Mouse (Mus musculus) right cerebral cortex, postnatal 25 days (tissue): ENCODE data around the gene Mtmr11.

ENCODE experiments used
- DNase-seq: peaks from one replicate; pipeline ENCODE4 v3.0.0; 2022

Mtmr11 gene

DNA sequence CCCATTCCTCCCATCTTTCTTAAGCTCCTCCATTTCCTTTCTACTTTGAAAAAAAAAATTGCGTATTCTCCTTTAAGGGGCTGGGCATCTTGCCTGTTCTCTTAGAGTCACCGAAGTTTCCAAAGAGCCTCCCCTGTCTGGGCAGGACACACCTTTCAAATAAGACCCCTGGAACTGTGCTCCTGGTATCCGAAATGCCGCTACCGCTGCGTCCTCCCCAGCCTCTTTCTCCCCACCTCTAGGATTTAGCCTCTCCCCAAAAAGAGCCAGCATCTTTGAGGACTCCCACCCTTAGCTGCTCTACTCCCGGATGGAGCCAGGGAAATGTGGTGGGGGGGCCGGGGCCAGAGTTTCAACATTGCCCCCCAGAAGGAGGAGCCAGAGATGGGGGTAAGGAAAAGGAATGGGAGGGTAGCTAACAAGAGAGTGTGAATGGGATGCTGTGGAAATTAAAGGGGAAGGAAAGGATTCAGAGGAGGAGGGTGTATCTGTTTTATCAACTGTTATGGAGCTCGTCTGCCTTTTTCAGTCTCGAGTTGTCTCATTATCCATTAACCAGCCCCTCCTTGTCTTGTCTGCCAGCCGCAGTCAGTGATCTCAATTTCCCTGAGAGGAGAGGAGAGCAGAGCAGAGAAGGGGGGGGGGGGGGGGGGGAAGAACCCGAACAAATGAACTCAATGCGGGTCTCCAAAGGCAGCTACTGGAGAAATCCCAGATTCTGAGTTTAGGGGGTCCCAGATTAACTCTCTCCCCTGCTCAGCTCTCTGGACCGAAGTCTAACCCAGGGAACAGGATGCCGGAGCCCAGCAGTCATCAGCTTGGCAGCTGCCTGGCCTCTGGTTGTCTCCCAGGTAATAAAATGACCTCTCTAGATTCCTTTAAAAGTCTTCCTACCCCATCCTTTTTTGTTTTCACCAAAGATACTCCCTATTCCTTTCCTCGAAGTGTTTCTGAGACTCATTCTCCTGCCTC lies at the start of gene Mtmr11:
Gene Mtmr11, plus strand, starts transcription at position 136 of the 972 bp plus-strand sequence.
- no peak for DNase-seq

DNA sequence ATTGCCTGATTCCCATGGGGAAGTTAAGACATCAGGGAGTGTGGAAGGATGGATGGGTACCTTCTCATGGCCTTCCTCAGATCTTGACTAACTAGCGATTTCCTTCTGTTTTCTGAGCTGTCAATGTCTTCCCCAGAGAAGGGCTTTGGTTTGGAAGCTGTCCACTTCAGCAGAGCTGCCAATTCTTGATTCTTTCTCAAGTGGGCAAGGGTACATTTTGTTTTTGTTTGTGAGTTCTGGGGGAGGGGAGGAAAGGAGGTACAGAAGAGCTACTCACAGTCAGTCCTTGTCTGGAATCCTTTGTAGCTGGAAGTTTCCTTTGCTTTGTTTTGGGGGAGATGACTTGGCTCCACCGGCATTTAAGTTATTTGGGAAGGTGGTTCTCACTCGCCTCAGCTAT lies 48.6 kb upstream of the Mtmr11 start:
- no peak for DNase-seq

DNA sequence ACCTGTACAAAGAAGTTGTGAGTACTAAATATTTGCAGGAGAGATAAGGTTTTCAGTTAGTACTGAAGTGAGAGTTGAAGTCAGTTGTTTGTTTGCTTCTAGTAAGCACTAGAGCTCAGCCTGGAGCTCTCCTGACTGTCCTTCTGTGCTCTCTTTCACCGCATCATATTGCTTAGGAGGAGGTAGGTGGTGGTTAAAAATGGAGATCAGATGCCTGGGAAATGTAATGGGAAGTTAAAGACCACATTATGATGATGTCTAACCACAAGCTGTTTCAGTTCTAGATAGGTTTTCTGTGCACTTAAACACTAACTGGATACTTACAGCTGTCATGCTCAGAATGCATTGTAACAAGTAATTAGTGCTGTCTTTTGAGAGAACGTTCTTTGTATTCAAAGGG lies 43.7 kb upstream of the Mtmr11 start:
- no peak for DNase-seq

DNA sequence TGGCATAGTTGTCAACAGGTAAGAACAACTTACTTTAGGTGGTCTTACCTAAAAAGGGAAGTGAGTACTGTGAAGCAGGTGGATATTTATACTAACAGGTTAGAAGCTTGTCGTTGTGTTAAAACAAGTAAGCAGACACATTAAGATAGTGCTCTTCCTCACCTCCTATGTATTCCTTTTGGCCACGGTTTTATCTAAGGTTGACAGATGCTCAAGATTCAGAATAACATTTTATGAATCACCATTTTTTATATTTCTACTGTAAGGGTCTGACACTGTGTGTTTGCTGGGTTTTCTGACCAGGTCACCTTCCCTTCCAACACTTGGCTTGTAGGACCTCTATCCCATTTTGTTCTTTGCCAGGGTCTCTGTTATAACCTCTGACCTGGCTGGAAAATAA lies 43.1 kb upstream of the Mtmr11 start:
- no peak for DNase-seq

DNA sequence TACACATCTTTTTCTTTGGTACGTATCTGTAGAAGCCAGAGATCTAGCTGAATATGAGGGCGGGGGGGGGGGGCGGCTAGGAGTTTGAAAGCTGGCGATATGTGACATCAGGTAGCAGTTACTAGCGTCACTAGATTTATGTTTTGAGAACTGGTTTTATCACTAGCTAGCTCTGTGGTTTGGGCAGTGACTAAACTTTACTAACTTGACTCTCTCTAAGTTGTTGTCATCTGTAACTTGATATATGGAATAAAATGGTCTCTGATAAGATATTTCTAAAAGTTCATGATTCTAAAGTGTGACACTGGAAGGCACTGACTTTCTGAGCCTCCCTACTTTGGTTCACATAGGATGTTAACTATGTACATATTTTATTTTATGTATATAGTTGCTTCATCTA lies 37.6 kb upstream of the Mtmr11 start:
- DNase-seq = no peak

DNA sequence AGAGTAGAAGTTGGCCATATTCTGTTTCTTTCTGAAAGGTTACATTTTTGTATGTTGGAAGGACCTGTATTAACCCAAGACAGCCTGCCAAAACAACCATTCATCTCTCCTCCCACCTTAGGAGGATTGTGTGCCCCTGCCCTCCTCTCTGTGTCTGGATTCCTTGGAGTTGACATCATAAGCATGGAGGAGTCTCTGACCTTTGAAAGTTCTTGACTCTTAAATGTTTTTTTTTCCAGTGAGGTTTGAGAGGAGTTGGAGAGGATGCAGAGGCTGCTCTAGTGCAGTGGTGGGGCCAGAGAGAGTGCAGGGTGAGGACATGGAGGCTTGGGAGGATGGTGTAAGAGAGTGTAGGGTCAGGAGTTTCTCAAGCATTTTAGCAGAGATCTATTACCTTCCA lies 33.7 kb upstream of the Mtmr11 start:
- no peak for DNase-seq

DNA sequence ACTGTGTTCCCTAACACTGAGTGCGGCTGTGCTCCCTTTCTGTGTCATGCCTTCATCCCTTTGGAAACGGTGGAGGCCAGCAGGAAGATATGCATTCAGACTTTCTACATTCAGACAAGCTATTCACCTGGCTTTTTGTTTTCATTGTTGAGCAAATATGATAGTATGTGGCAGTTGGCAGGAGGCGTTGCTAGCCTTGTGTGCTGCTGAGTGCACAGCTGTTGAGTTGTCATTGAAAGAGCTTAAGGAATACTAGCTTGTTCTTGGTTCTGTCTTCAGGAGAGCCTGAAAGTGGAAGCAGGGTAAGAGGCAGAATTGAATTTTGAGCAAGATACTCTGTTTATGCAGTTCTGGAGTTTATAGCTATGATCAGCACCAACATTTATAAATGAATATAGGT lies 29.3 kb upstream of the Mtmr11 start:
- no peak for DNase-seq

DNA sequence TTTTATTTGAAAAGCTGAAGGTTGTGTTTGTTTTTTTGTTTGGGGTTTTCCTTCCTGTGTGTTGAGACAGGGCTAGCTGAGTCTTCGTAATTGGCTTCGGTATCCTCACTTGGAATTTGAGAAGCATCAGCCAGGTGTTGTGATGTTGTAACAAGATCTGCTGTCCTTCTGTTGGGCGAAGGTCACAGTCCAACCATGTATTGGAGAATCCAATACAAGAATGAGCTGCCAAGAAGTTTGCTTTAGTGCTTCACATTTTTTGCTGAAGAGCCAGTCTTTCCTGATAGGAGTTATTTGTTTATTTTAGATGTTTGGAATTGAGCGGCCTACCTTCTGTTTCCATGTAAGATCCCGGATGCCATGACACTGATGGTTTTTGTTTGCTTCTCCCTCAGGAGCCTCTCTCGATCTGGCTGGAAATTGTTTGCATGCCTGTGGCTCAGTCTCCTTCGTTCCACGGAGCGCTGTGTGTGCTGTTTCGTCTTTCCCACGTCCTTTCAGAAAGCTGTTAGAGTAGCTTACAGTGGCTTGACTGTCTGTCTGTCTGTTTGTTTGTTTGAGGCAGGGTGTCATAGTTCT lies 28.4 kb upstream of the Mtmr11 start:
- DNase-seq = no peak

DNA sequence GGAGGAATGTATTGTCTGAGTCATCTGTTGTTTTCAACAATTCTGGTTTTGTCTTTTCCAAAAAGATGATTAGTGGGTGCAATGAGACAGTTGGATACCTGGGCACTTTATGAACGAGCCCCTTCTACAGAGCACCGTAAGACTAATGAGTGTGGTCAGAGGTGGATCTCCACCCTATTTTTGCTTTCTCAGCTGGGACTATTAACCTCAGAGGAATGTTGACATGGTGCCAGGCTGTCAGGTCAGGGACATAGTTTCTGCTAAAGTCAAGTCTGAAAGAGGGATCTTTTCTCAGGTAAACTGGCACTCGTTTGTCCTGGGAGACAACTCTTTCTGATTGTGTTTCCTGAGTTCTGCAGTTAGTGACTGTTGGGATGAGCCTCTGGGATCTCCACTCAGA lies 26.8 kb upstream of the Mtmr11 start:
- no peak for DNase-seq

DNA sequence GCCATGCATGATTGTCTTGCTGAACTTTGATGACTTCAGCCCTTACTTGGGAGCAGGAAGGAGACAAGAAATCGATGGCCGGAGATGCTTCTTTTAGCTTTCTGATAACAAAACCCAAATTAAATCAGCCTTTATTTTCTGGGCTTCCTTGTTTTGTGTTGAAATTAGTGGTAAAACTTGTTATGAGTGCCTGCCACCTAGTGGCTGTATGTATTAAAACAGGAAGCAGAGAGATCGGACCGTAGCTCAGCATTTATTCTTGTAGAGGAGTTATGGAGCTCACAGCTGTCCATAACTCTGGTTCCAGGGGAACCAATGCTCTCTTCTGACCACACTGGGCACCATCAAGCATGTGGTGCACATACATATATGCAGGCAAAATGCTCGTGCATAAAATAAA lies 13.9 kb upstream of the Mtmr11 start:
- peak; percentile 41 for DNase-seq

DNA sequence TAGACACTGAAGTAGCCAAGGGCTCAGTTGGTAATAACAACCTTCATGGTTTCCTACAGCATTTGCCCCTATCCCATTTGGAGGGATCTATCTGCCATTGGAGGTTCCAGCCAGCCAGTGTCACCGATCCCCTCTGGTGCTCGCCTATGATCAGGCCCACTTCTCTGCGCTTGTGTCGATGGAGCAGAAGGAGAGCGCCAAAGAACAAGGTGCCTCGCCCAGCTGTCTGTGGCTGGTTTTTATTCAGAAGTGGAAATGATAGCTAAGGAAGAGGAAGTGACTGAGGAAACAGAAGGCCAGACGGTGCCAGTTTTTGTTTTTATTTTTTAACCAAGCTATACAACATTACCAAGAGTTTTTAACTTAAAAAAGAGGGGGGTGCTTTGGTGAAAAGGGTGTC lies 10.0 kb upstream of the Mtmr11 start:
- DNase-seq = no peak

DNA sequence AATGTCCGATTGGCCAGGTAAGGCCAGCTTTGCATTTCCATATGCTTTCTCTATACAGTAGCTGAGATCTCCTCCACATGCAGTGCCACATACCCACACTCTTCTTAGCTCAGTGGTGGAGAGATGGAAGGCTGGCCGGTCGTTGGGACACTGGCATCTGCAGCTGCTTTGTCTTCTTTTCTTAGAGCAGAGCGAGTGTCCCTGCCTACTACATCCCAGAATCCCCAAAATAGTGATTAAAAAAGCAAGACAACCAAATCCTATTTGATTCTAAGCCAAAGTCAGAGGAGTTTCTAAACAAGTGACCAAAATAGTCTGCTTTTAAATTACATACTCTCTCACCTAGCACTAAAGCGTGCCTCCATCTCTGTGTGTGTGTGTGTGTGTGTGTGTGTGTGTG lies 9.2 kb upstream of the Mtmr11 start:
- DNase-seq = no peak

DNA sequence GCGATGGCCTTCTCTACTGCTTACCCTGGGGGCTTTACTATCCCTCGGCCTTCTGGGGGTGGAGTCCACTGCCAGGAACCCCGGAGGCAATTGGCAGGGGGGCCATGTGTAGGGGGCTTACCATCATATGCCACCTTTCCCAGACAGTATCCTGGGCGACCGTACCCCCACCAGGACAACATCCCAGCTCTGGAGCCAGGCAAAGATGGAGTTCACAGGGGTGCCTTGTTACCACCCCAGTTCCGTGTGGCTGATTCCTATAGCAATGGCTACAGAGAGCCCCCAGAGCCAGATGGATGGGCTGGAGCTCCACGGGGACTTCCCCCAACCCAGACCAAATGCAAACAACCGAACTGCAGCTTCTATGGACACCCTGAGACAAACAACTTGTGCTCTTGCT lies 6.3 kb upstream of the Mtmr11 start:
- DNase-seq = no peak

DNA sequence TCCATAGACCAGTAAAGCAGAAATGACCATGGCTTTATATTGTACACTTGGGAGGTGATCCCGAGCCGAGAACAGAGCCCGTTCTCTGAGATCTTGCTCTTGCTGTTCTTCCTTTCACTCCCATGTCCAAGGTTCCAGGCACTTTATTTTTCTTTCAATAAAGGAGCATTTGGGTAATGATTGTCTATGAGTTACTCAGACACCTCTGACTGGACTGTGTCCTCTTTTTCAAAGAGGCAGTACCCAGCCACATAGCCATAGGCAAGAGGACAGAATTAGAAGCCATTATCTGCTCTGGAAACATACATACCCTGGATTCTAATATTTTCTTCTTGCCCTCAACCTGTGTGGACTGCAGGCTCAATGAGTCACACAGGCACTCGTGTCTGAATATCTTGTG lies 2.0 kb upstream of the Mtmr11 start:
- no peak for DNase-seq

DNA sequence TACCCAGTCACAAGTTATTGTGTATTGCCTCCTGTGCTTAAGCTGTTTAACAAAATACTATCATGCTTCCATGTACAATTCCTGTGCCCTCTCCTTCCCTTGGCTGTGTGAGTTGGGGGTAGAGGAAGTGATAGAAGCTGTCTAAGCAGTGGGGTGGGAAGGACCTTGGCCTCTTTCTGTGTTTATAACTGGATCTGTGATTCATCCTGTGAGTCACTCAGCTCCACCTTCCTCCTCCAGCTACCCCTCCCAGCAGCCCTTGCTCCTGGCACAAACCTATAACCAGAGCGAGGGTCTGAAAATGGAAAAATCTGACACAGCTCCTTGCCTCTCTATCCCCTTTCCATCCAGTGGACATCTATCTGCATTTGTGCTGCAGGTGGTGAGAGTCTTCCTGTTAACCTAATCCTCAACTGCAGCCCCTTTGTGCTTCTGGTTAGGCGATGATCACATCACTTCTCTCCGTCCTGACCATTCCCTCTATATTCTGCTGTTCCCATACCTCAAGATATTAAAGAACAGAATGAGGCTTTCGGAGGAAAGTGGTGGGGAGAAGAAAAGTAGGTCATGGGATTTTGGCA lies 1.5 kb upstream of the Mtmr11 start:
- peak; percentile 59 for DNase-seq

DNA sequence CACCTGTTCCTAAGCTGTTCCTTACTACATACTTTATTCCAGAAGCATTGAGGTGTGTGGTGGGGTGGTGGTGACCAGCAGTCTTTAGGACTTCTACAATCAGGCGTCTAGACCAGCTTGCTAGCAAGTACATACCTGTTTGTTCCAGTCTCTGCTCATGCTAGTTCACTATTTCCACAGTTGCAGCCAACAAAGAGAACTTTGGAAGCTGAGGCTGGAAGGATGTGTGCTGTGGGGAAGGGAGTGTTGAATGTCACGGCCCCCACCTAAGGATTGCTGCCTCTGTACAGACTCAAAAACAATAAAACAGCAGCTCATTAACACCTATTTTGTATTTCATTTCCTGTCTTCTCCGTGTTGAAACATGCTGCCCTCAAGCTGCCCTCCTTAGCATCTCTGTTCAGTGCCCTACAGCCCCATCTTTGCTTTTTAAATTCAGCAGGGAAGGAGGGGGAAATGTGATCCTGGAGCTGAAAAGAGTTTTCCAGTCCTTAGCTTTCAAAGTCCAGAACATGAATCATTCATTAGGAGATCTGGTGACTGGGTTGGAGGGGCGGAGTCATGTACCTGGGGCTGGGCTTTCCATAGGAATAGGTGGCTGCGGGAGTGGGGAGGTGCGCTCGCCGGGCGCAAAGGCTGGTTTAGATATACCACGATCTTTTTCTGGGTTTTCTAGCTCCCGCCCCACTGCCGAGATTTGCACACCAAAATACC lies 844 bp upstream of the Mtmr11 start:
- peak; percentile 60 for DNase-seq

DNA sequence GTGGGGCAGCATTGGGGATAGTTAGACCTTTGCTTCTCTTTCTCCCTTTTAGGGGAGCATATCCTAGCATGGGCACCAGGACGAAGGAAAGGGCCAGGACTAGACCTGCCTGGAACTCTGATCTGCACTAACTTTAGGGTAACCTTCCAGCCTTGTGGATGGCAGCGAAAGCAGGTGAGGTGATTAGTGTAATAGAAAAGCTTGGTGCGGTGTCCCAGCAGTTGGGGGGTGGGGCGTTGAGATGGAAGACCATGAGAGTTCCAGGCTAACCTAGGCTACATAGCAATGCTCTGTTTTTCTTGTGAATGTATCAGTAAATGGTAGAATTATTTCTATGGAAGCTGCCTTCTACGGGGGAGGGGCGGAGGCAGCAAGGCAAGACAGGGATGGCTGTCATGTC lies 1.2 kb downstream of the Mtmr11 start:
- DNase-seq = no peak

DNA sequence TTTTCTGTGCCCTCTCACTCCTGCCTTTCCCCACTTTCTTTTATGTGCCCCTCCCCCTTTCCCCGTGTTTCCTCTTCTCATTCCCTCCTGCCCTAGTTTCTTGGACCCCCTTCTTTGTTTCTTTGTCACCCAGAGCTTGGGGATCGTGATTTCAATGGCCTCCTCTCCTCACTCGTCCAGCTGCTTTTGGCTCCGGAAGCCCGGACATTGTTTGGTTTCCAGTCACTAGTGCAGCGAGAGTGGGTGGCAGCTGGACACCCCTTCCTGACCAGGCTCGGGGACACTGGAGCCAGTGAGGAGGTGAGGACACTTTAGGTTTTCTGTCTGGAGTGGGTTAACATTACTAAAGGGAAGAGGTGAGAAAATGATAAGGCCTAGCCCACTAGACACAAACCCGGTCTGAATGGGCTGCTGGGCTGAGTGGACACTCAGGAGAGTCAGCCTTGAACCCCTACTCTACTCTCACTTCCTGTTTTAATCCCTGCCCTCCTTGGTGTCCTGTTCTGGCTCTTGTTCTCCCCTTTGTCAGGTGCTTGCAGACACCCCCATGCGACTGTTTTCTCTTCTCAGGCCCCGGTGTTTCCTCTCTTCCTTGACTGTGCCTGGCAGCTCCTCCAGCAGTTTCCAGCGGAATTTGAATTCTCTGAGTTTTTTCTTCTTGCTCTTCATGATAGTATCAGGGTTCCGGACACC lies 6.8 kb downstream of the Mtmr11 start:
- DNase-seq = no peak

DNA sequence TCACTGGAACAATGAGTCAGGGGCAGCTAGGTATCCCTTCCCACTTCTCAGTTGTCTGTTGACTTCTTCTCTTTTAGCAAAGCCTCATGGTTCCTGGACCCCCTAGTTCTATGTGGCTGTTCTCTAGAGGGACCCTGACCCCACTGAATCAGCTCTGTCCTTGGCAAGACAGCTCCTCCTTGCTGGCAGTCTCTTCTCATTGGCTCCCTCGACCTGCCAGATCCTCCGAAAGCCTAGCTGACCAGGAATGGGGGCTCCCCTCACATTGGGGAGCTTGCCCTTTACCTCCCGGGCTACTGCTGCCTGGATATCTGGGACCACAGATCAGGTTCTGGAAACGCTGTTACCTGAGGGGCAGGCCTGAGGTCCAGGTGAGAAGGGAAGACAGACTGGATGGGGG lies 8.5 kb downstream of the Mtmr11 start:
- DNase-seq = no peak

DNA sequence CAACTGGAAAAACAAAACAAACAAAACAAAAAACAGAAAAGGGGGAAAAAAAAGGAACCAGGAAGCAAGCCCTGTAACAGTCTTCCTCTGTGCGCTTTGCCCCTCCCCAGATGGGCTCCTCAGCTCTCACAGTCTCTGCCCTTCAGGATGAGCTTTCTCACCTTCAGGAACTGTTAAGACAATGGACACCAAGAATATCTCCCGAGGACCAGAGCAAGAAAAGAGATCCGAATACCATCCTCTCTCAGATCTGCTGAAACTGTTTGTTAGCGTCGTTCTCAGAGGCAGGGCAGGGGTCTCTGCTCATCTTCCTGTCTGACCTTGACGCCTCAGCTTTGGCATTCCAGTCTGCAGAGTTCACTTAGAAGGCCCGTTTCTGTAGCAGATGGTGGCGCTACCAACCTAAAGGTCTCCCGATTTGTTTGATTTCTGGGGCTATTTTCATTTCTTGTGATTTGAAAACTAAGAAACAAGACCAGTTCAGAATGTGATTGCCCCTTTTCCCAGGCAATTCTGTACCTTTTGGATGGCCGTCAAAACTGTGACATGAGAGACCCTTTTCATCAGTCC lies 9.3 kb downstream of the Mtmr11 start:
- DNase-seq = no peak

DNA sequence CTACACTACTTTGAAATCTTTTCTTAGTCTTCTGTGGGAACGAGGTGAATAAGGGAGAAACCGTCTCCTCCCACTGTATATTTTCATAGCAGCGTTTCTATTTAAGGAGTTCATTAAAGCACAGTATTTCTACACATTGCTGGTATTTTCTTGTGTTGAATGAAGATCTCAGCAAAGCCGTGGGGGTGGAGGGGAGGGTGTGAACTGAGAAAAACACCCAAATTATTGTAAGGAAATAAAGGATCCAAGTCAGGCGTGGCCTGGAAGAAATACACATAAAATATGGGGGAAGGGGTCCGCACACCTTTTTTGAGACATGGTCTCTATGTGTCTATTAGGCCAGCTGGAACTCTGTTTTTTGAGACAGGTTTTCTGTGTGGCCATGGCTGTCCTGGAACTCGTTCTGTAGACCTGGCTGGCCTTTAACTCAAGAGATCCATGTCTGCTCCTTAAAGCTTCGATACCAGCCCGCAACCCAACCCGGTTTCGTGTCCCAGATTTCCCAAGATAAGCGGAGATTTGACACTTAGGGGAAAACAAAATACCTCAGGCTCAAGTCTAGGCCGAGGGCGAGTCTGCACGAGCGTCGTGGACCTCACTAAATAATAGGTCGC lies 9.9 kb downstream of the Mtmr11 start:
- DNase-seq = no peak
